Mouse (Mus musculus): Measurements from ENCODE around the gene Zfyve1. TPM values are rescaled to one million over a fixed set of nuclear protein-coding genes. Genes with fewer than 3 reads are reported as not detected.

The Zfyve1 gene
- polyA plus RNA-seq, 1 experiment from 2014 or later: 26.1 TPM

DNA sequence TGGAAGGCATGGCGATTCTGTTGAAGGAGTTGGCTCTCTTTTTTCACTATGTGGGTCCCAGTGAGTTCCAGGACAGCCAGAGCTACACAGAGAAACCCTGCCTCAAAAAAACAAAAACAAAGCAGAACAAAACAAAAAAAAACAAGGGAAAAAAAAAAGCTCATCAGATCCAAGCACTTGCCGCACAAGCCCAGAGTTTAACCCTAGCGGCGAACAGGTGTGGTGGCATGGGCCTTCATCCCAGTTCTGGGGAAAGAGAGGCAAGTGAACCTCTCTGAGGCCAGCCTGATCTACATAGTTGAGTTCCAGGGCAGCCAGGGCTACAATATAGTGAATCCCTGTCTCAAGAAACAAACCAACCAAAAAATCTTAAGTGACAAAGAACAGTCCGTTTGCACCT lies 19.6 kb downstream of the Zfyve1 start:
- WGBS: 99% methylated on average over 5 of the region's 5 CpGs
- no peak overlapping the region for H3K27ac ChIP-seq
- H3K4me1 ChIP-seq: no peaks in the 10 kb centered on the region
- no peak overlapping the region for H3K4me2 ChIP-seq (replicated peaks)
- no peak overlapping the region for H3K4me3 ChIP-seq
- no peak overlapping the region for H3K9ac ChIP-seq
- H3K9me3 ChIP-seq: no peaks in the 10 kb centered on the region
- H3K27me3 ChIP-seq: no peaks in the 10 kb centered on the region
- H3K36me3 ChIP-seq: peaks cover 74% of the 10 kb centered on the region
- no peak for ATAC-seq (ENCODE audit: low FRiP score, low read depth)

DNA sequence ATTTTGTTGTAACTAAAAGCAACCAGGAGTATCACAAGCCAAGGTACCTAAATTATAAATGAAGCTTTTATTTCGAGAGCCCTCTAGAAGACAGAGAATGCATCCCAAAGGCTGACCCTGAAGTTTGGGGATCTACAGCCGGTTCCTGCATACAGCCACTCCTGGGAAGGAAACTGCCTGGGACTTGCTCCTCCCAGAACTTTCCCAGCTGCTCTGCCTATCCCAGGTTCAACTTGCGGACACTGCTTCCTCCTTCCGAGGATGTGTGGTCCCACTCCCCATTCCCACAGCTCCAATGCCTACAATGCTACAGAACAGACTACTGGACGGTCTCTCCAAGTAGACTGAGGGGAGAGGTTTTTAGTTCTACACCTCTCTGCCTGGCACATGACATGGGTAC lies 24.3 kb downstream of the Zfyve1 start:
- Histone ChIP-seq H3K36me3 (peaks cover 93% of the 10 kb centered on the region), H3K9me3 (no peaks in the 10 kb centered on the region), H3K27me3 (no peaks in the 10 kb centered on the region), H3K4me2 (replicated peaks) (no peak overlapping the region), H3K27ac (no peak overlapping the region), H3K9ac (no peak overlapping the region), H3K4me3 (no peak overlapping the region), H3K4me1 (no peaks in the 10 kb centered on the region)
- WGBS: 89% methylated on average over 5 of the region's 5 CpGs
- no peak for ATAC-seq (ENCODE audit: low FRiP score, low read depth)

DNA sequence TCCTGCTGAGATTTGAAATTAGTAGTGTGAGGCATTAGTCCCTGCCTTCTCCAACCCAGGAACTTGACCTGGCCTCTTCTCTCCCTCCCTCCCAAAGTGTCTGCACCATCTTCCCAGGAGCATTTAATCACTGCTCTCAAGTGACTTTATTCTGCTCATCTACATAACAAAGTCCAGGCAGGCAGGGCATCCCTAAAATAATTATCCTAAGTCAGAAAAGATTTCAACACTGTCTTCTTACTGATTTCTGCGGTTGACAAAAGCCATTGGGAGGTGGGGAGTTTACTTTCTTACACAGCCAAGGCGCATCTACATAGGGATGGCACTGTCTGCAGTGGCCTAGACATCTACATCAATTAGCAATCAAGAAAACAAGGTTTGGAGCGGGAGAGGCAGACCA lies 27.2 kb downstream of the Zfyve1 start:
- 85% methylated on average over 3 of the region's 3 CpGs for WGBS
- Histone ChIP-seq H3K9ac (no peak overlapping the region), H3K4me1 (no peaks in the 10 kb centered on the region)

DNA sequence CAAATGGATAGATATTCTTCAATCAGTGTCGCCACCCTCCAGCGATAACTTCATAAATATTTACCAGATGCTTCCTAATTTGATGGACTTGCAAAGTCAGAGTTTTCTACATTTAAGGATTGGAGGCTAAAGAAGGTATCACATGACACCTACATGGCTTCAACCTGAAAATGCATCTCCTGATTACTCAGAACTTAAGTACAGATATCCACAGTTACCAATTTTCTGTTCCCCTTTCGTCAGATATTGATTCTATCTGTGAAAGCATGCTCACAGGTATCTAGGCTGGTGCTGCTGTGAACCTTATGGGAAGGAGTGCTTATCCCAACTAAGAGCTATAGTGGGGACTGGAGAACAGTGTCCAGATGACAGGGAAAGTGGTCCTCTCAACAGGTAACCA lies 34.4 kb downstream of the Zfyve1 start:
- Histone ChIP-seq H3K4me3 (no peak overlapping the region), H3K36me3 (peaks cover 91% of the 10 kb centered on the region), H3K9me3 (no peaks in the 10 kb centered on the region), H3K9ac (no peak overlapping the region), H3K4me2 (replicated peaks) (no peak overlapping the region), H3K27me3 (no peaks in the 10 kb centered on the region), H3K4me1 (no peaks in the 10 kb centered on the region), H3K27ac (no peak overlapping the region)
- 95% methylated on average over 3 of the region's 3 CpGs for whole genome bisulfite sequencing
- ATAC-seq (ENCODE audit: low FRiP score, low read depth): no peak

More for the DNA sequence above, 27.2 kb downstream of the Zfyve1 start:
- Histone ChIP-seq H3K9me3 (no peaks in the 10 kb centered on the region), H3K36me3 (peaks cover 97% of the 10 kb centered on the region), H3K4me3 (no peak overlapping the region), H3K4me2 (replicated peaks) (no peak overlapping the region), H3K27ac (no peak overlapping the region), H3K27me3 (no peaks in the 10 kb centered on the region)
- no peak for ATAC-seq (ENCODE audit: low FRiP score, low read depth)

DNA sequence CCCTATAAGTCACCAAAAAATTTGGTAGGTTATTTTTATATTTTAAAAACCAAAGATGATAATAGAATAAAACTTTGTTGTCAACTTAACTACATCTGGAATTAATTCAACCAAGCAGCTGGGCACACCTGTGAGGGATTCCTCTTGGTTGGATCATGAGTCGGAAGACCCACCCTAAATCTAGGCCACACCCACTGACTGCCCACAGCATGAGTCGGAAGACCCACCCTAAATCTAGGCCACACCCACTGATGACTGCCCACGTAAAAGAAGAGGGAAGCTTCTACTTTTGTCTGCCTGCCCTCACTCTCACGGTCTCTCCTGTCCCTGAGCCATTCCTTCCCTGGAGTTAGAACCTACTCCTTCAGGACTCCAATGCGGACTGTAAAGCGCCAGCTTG lies 36.8 kb downstream of the Zfyve1 start:
- no peak overlapping the region for H3K27ac ChIP-seq
- no peak for ATAC-seq (ENCODE audit: low FRiP score, low read depth)
- H3K36me3 ChIP-seq: peaks cover 91% of the 10 kb centered on the region
- no peak overlapping the region for H3K4me3 ChIP-seq
- H3K4me1 ChIP-seq: peaks cover 7% of the 10 kb centered on the region; the same call in 1 of the 2 replicates
- H3K9me3 ChIP-seq: no peaks in the 10 kb centered on the region
- no peak overlapping the region for H3K4me2 ChIP-seq (replicated peaks)
- no peaks in the 10 kb centered on the region for H3K27me3 ChIP-seq
- WGBS: 68% methylated on average over 6 of the region's 6 CpGs
- no peak overlapping the region for H3K9ac ChIP-seq

DNA sequence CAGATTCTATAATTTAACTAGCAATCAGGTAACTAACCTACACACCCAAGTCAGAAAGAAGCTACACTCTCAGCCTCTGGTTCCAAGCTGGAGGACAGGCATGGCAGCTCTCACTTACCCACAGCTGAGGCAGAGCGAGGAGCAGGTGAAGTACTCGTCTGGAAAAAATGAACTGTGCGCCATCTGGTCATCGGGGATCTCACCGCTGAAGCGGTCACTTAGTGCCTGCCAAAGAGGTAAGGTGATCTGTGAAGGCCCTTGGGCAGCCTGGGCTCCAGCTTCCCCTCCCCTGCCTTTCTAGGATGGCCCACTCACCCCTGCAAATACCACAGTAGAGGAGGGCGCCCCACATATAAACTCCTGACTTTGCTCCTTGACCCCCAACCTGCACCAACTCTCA lies 38.5 kb downstream of the Zfyve1 start:
- no peak for ATAC-seq (ENCODE audit: low FRiP score, low read depth)
- WGBS: 90% methylated on average over 7 of the region's 7 CpGs
- H3K9ac ChIP-seq: no peak overlapping the region
- H3K36me3 ChIP-seq: peaks cover 90% of the 10 kb centered on the region
- no peaks in the 10 kb centered on the region for H3K27me3 ChIP-seq
- H3K9me3 ChIP-seq: no peaks in the 10 kb centered on the region
- H3K27ac ChIP-seq: no peak overlapping the region
- H3K4me1 ChIP-seq: peaks cover 7% of the 10 kb centered on the region; the same call in 1 of the 2 replicates
- no peak overlapping the region for H3K4me3 ChIP-seq
- H3K4me2 ChIP-seq (replicated peaks): no peak overlapping the region

DNA sequence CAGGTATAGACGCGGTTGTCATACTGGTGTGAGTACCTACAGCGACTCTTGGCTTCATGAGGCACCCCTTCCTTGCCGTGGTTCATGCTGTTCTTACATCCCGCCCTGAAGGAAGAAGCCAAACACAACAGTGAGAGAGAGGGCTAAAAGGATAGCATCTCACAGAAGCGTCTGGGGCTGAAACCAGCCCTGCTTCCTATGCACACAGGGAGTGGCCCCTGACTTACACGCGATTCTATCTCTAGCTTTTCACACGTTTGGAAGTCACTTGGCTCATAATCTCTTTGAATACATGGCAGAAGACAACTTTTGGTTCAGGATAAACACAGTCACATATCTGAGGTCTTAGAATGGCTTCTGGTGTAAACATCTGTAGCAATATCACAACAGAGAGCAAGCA lies 41.4 kb downstream of the Zfyve1 start:
- WGBS: 71% methylated on average over 9 of the region's 9 CpGs
- no peak overlapping the region for H3K27ac ChIP-seq
- H3K9ac ChIP-seq: no peak overlapping the region
- H3K9me3 ChIP-seq: no peaks in the 10 kb centered on the region
- no peak overlapping the region for H3K4me3 ChIP-seq
- H3K36me3 ChIP-seq: peaks cover 90% of the 10 kb centered on the region
- H3K4me1 ChIP-seq: peaks cover 7% of the 10 kb centered on the region; the same call in 1 of the 2 replicates
- no peak for ATAC-seq (ENCODE audit: low FRiP score, low read depth)
- no peak overlapping the region for H3K4me2 ChIP-seq (replicated peaks)
- H3K27me3 ChIP-seq: no peaks in the 10 kb centered on the region

DNA sequence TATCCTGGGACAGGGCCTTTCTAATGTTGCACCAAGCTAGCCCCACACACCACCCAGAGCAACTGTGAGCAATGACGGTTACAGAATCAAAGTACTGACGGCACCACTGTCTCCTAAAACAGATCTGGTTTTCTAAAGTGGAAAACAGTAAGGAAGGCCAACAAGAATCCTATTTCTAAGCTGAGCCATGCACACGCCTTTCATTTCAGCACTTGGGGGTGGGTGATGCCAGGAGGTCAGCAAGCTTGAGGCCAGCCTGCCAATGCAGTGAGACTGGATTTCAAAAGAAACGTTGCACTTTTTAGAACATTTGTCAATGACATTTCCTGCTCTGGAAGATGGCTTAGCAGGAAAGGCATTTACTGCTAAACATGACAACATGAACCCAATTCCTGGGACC lies 43.2 kb downstream of the Zfyve1 start:
- Histone ChIP-seq H3K27me3 (no peaks in the 10 kb centered on the region), H3K27ac (no peak overlapping the region), H3K9ac (no peak overlapping the region), H3K36me3 (peaks cover 94% of the 10 kb centered on the region), H3K9me3 (no peaks in the 10 kb centered on the region), H3K4me3 (no peak overlapping the region), H3K4me1 (peaks cover 7% of the 10 kb centered on the region; the same call in 1 of the 2 replicates), H3K4me2 (replicated peaks) (no peak overlapping the region)
- ATAC-seq (ENCODE audit: low FRiP score, low read depth): no peak
- 79% methylated on average over 4 of the region's 4 CpGs for WGBS

DNA sequence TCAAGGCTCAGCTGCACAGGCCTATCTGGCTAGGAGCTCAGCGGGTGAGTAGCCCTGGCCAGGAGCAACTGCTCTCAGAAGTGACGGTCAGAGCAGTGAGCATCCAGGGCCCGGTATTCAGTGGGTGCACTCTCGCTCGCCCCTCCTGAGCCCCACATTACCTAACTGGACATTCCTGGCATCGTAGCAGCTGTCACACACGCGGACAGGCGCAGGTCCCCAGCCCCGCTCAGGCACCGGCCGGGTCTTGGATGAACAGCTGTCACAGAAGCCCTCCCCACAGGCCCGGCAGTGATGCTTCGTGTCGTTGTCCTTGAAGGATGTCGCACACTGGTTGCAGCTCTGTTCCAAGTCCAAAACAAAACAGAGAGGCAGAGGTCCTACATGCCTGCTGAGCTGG lies 45.7 kb downstream of the Zfyve1 start:
- Histone ChIP-seq H3K27ac (no peak overlapping the region), H3K4me1 (no peaks in the 10 kb centered on the region), H3K9me3 (no peaks in the 10 kb centered on the region), H3K4me3 (no peak overlapping the region), H3K9ac (no peak overlapping the region), H3K27me3 (no peaks in the 10 kb centered on the region), H3K36me3 (peaks cover 92% of the 10 kb centered on the region), H3K4me2 (replicated peaks) (no peak overlapping the region)
- no peak for ATAC-seq (ENCODE audit: low FRiP score, low read depth)
- 88% methylated on average over 16 of the region's 16 CpGs for WGBS

DNA sequence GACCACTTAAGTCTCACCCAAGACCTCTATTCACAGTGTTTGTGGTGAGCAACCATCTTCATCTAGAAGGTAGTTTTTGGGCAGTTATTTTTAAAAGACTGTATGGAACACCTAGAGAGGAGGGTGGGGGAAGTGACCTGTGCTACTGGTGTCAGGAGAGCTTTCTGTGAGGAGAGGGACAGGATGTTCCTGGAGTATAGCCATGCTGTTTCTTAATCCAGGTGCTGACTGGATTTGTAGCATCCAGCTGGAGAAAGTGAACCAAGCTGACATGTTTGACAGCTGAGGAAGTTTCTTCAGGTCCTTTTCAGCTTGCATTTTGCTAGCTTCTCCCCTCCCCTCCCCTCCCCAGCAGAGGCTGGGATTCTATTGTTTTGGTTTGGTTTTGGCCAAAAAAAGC lies 52.2 kb downstream of the Zfyve1 start:
- peaks cover 79% of the 10 kb centered on the region for H3K36me3 ChIP-seq
- ATAC-seq (ENCODE audit: low FRiP score, low read depth): no peak

DNA sequence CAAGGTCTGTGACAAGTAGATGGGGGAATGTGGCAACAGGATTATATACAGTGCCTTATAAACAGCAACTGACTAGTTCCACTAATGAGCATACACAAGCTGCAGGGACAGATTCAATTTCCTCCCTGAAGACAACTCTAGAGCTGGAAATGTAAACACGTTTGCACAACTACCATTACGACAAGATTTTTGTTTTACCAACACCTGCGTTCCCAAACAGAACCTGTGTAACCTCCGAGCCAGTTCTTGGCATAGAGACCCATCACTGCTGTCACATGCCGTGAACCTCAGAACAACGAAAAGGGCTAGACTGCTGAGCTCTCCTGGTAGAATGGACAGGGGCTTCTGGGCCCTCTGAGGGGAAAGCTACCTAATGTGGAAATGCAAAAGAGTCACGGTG lies 53.0 kb downstream of the Zfyve1 start:
- Histone ChIP-seq H3K9me3 (no peaks in the 10 kb centered on the region), H3K4me1 (no peaks in the 10 kb centered on the region), H3K4me3 (no peak overlapping the region), H3K27me3 (no peaks in the 10 kb centered on the region), H3K4me2 (replicated peaks) (no peak overlapping the region), H3K9ac (no peak overlapping the region), H3K36me3 (peaks cover 80% of the 10 kb centered on the region), H3K27ac (no peak overlapping the region)
- ATAC-seq (ENCODE audit: low FRiP score, low read depth): no peak
- 82% methylated on average over 7 of the region's 7 CpGs for WGBS

More for the DNA sequence above, 52.2 kb downstream of the Zfyve1 start:
- Histone ChIP-seq H3K4me2 (replicated peaks) (no peak overlapping the region), H3K27me3 (no peaks in the 10 kb centered on the region), H3K9ac (no peak overlapping the region), H3K4me1 (no peaks in the 10 kb centered on the region), H3K9me3 (no peaks in the 10 kb centered on the region), H3K27ac (no peak overlapping the region), H3K4me3 (no peak overlapping the region)

DNA sequence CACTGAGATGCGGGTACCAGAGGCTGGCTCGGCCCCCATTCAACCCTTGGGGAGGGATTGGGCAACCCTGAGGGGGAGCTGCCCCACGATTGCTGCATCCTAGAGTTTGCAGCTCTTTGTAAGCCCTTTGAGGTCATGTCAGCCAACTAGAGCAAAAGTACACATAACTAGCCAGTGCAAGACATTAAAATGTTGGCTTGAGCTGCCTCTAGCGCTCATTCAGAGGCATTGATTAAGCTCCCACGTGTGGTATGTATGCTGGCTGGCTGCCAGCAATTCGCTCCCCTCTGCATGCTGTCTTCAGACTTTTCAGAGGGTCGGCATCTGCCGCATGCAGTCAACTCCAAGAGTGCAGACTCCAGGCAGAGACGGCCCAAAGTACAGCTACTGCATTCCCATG lies 61.0 kb downstream of the Zfyve1 start:
- no peak overlapping the region for H3K4me2 ChIP-seq (replicated peaks)
- no peaks in the 10 kb centered on the region for H3K9me3 ChIP-seq
- no peak overlapping the region; the same call in 1 of the 2 replicates for H3K27ac ChIP-seq
- peaks cover 10% of the 10 kb centered on the region for H3K4me1 ChIP-seq
- H3K36me3 ChIP-seq: peaks cover 91% of the 10 kb centered on the region
- no peak overlapping the region for H3K4me3 ChIP-seq
- WGBS: 42% methylated on average over 9 of the region's 9 CpGs
- ATAC-seq (ENCODE audit: low FRiP score, low read depth): no peak
- no peak overlapping the region for H3K9ac ChIP-seq
- no peaks in the 10 kb centered on the region for H3K27me3 ChIP-seq

DNA sequence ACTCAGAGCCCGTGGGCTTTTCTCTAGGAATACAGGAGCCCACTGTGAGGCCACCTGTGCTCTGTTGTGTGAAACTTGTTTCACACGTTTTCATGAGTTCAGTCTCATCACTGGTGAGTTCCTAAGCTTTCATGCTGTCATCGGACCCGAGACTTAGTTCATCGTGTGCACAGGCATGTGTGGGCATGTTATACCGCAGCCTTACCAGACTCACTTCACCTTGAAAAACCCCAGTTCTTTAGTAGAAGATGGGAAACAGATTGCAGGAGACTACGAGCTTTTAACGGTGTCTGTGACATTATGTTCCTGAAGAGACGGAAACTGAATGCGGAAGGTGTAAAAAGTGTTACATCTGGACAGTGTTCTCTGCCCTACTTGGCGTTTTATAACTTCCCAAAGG lies 61.6 kb downstream of the Zfyve1 start:
- no peak overlapping the region for H3K9ac ChIP-seq
- H3K27me3 ChIP-seq: no peaks in the 10 kb centered on the region
- H3K9me3 ChIP-seq: no peaks in the 10 kb centered on the region
- peaks cover 88% of the 10 kb centered on the region for H3K36me3 ChIP-seq
- no peak overlapping the region for H3K4me2 ChIP-seq (replicated peaks)
- no peak overlapping the region for H3K4me3 ChIP-seq
- 62% methylated on average over 11 of the region's 11 CpGs for WGBS
- no peak for ATAC-seq (ENCODE audit: low FRiP score, low read depth)
- H3K4me1 ChIP-seq: peaks cover 10% of the 10 kb centered on the region
- H3K27ac ChIP-seq: no peak overlapping the region; the same call in 1 of the 2 replicates
